Mouse (Mus musculus) cerebellum, adult 8-10 months (tissue): ENCODE measurements around the gene Nt5c2.

Experiments
- DNase-seq: peaks from one replicate; pipeline ENCODE4 v3.0.0; 2022

Nt5c2 gene

GRCm38 (mm10) chr19:47014447-47015381, at the start of gene Nt5c2, which contains the start of gene Ina:
TSS of gene Nt5c2 (minus strand) at chr19:47015153.
TSS of gene Ina (plus strand) at chr19:47014698.
- peak; percentile 83 for DNase-seq

- no peak for DNase-seq
These were observed 42.7 kb upstream of the Nt5c2 start for GRCm38 (mm10) chr19:47057684-47058083.

GRCm38 (mm10) chr19:47053471-47053870, 38.5 kb upstream of the Nt5c2 start:
- no peak for DNase-seq

- no peak for DNase-seq
These were observed 38.0 kb upstream of the Nt5c2 start for GRCm38 (mm10) chr19:47052927-47053326.

GRCm38 (mm10) chr19:47050271-47051032, 35.5 kb upstream of the Nt5c2 start, which contains the start of gene Pcgf6:
TSS of gene Pcgf6 (minus strand) at chr19:47050906.
- peak; percentile 83 for DNase-seq

GRCm38 (mm10) chr19:47049840-47050239, 34.9 kb upstream of the Nt5c2 start:
- DNase-seq, result no peak

GRCm38 (mm10) chr19:47049061-47049460, 34.1 kb upstream of the Nt5c2 start:
- no peak for DNase-seq

- no peak for DNase-seq
These were observed 32.4 kb upstream of the Nt5c2 start for GRCm38 (mm10) chr19:47047236-47047833.

- no peak for DNase-seq
These were observed 31.4 kb upstream of the Nt5c2 start for GRCm38 (mm10) chr19:47046343-47046742.

- no peak for DNase-seq
These were observed 28.7 kb upstream of the Nt5c2 start for GRCm38 (mm10) chr19:47043608-47044007.

- no peak for DNase-seq
These were observed 25.9 kb upstream of the Nt5c2 start for GRCm38 (mm10) chr19:47040720-47041473.

GRCm38 (mm10) chr19:47036596-47036995, 21.6 kb upstream of the Nt5c2 start:
- DNase-seq, result no peak

- DNase-seq, result no peak
These were observed 20.0 kb upstream of the Nt5c2 start for GRCm38 (mm10) chr19:47034916-47035315.

- DNase-seq, result no peak
These were observed 16.8 kb upstream of the Nt5c2 start for GRCm38 (mm10) chr19:47031770-47032169.

- no peak for DNase-seq
These were observed 14.8 kb upstream of the Nt5c2 start for GRCm38 (mm10) chr19:47029796-47030195.

GRCm38 (mm10) chr19:47026513-47026912, 11.6 kb upstream of the Nt5c2 start:
- no peak for DNase-seq

GRCm38 (mm10) chr19:47024954-47025353, 10.0 kb upstream of the Nt5c2 start:
- no peak for DNase-seq

- no peak for DNase-seq
These were observed 8.6 kb upstream of the Nt5c2 start for GRCm38 (mm10) chr19:47023546-47023945.

GRCm38 (mm10) chr19:47022709-47023108, 7.8 kb upstream of the Nt5c2 start:
- DNase-seq, result no peak

- DNase-seq, result no peak
These were observed 4.4 kb upstream of the Nt5c2 start for GRCm38 (mm10) chr19:47019326-47019725.

- DNase-seq, result no peak
These were observed 3.4 kb upstream of the Nt5c2 start for GRCm38 (mm10) chr19:47018330-47018729.

- no peak for DNase-seq
These were observed 2.9 kb upstream of the Nt5c2 start for GRCm38 (mm10) chr19:47017831-47018230.
